Mouse (Mus musculus) CH12.LX (cell line): ENCODE results near the gene Gstm3. TPM values are rescaled to one million over a fixed set of nuclear protein-coding genes. Genes with fewer than 3 reads are reported as not detected.
A peak's percentile ranks its signal among the peaks of the same experiment; 100 is the strongest.
"Not testable (repeated sequence)": the region's sequence is repeated elsewhere in the genome, so short reads cannot be mapped to it uniquely, and the experiment has no call there.

Source experiments
- DNase-seq: peaks from one replicate; pipeline ENCODE4 v3.0.0-alpha.2; 2013; ENCODE audit errors: extremely low read depth
- H3K27ac ChIP-seq: 2 replicates; pipeline ENCODE4 v1.5.1; 2012; ENCODE audit warnings: low read depth, mild to moderate bottlenecking, control low read depth, moderate library complexity; ENCODE audit not compliant: insufficient read depth
- H3K27me3 ChIP-seq: replicated peaks from 2 replicates; pipeline ENCODE3; 2012; ENCODE audit warnings: inconsistent platforms
- H3K36me3 ChIP-seq, 2 experiments: replicated peaks in 1 of 2; 2 replicates each; pipeline versions ENCODE3 to v1.6.1; 2012; ENCODE audit warnings: inconsistent platforms in 1 of 2, low read length in 1 of 2, mild to moderate bottlenecking in 1 of 2, mixed read lengths in 1 of 2, moderate library complexity in 1 of 2; ENCODE audit not compliant: control insufficient read depth in 1 of 2, insufficient read depth in 1 of 2
- H3K4me1 ChIP-seq, 2 experiments: 2 replicates each; pipeline ENCODE4 v1.6.1; 2012; ENCODE audit warnings: inconsistent platforms in 1 of 2, moderate library complexity in 1 of 2; ENCODE audit not compliant: insufficient read depth in 2 of 2, control insufficient read depth in 1 of 2
- H3K4me2 ChIP-seq: 2 replicates; pipeline ENCODE4 v1.6.1; 2012; ENCODE audit warnings: low read depth, mild to moderate bottlenecking, control low read depth; ENCODE audit not compliant: poor library complexity, insufficient read depth, severe bottlenecking
- H3K4me3 ChIP-seq, 3 experiments: fragments of 150-350 bp in 1 of 3; sonication (generic) in 1 of 3; replicated peaks in 1 of 3; 2 replicates each; pipeline versions ENCODE3 to v1.5.1; 2011 to 2012; ENCODE audit warnings: low read depth in 2 of 3, low read length in 2 of 3, mild to moderate bottlenecking in 2 of 3, moderate library complexity in 2 of 3, control low read depth in 1 of 3, improper control_type of control experiment in 1 of 3, inconsistent platforms in 1 of 3, mixed read lengths in 1 of 3; ENCODE audit not compliant: poor library complexity in 1 of 3
- H3K79me2 ChIP-seq: replicated peaks from 2 replicates; pipeline ENCODE4 v1.6.1; 2012; ENCODE audit warnings: mild to moderate bottlenecking, moderate library complexity; ENCODE audit not compliant: control insufficient read depth, poor library complexity, insufficient read depth, severe bottlenecking; ENCODE audit errors: extremely low read depth
- H3K9ac ChIP-seq: 2 replicates; pipeline ENCODE4 v1.6.1; 2012; ENCODE audit warnings: low read depth, mild to moderate bottlenecking, control low read depth, moderate library complexity; ENCODE audit not compliant: insufficient read depth
- H3K9me3 ChIP-seq: replicated peaks from 2 replicates; pipeline ENCODE3; 2012; ENCODE audit warnings: low read length, inconsistent platforms, mixed read lengths
- ELF1 ChIP-seq: IDR thresholded peaks from 2 replicates; pipeline ENCODE4 v1.6.1; 2014; ENCODE audit warnings: low read depth, mild to moderate bottlenecking, inconsistent platforms, low read length, improper control_type of control experiment
- EP300 ChIP-seq: IDR thresholded peaks from 2 replicates; pipeline ENCODE4 v1.6.1; 2011; ENCODE audit warnings: low read length, improper control_type of control experiment
- ETS1 ChIP-seq: conservative IDR thresholded peaks from 2 replicates; pipeline ENCODE4 v1.6.1; 2012; ENCODE audit warnings: low read depth, mild to moderate bottlenecking, inconsistent platforms, low read length, improper control_type of control experiment, moderate library complexity
- MAX ChIP-seq: IDR thresholded peaks from 2 replicates; pipeline ENCODE4 v1.6.1; 2011; ENCODE audit warnings: low read length, improper control_type of control experiment
- MEF2A ChIP-seq: IDR thresholded peaks from 2 replicates; pipeline ENCODE4 v1.6.1; 2014; ENCODE audit warnings: low read depth, mild to moderate bottlenecking, inconsistent platforms, low read length, improper control_type of control experiment, borderline replicate concordance
- NELFE ChIP-seq: IDR thresholded peaks from 2 replicates; pipeline ENCODE4 v1.6.1; 2011; ENCODE audit warnings: low read depth, low read length, improper control_type of control experiment
- POLR2AphosphoS2 ChIP-seq: IDR thresholded peaks from 2 replicates; pipeline ENCODE4 v1.6.1; 2011; ENCODE audit warnings: low read depth, low read length, improper control_type of control experiment
- SMC3 ChIP-seq: IDR thresholded peaks from 2 replicates; pipeline ENCODE4 v1.6.1; 2011; ENCODE audit warnings: low read depth, low read length, improper control_type of control experiment
- TCF12 ChIP-seq: IDR thresholded peaks from 2 replicates; pipeline ENCODE4 v1.6.1; 2014; ENCODE audit warnings: low read depth, mild to moderate bottlenecking, inconsistent platforms, low read length, improper control_type of control experiment
- ZMIZ1 ChIP-seq: IDR thresholded peaks from 2 replicates; pipeline ENCODE4 v1.6.1; 2012; ENCODE audit warnings: low read depth, mild to moderate bottlenecking, inconsistent platforms, low read length, improper control_type of control experiment
- ZNF384 ChIP-seq: IDR thresholded peaks from 2 replicates; pipeline ENCODE4 v1.6.1; 2012; ENCODE audit warnings: low read depth, low read length, improper control_type of control experiment, inconsistent platforms
- dilution Hi-C: fragments of 300-500 bp; cut with MboI; formaldehyde crosslinking; loops from 2 replicates; pipeline ENCODE4 v1.14.3; 2020; ENCODE audit warnings: low sequenced_read_pairs; ENCODE audit not compliant: extremely low pct_unique_long_range_greater_than_20kb, extremely low pct_ligation_motif_present
- in situ Hi-C: fragments of 300-500 bp; cut with MboI; formaldehyde crosslinking; loops from 3 replicates; pipeline ENCODE4 v1.14.3; 2019; ENCODE audit warnings: low sequenced_read_pairs, low pct_ligation_motif_present, low pct_unique_long_range_greater_than_20kb, mixed read lengths
- polyA plus RNA-seq: library from polyadenylated mRNA; unstranded; fragments of >175 nt; gene quantifications from 2 replicates; pipeline ENCODE4 v1.2.1, GENCODE M21; 2012; ENCODE audit warnings: low read depth; ENCODE audit not compliant: insufficient read length
- total RNA-seq, 2 experiments: library from RNA; depleted of rRNA; stranded (reverse); fragments of 300-350 nt in 1 of 2; fragments of >200 nt in 1 of 2; gene quantifications; 2 replicates each; pipeline ENCODE4 v1.2.3; 2012 to 2014

Gene Gstm3
- total and polyA plus RNA-seq, 3 experiments, result not detected

GRCm38 (mm10) chr3:108017473-108018189 lies 48.5 kb upstream of the Gstm3 start, which contains the start of gene Gstm1 (continued):
- TF ChIP-seq NELFE (no peak), SMC3 (peak; percentile 72), EP300 (no peak)

DNA sequence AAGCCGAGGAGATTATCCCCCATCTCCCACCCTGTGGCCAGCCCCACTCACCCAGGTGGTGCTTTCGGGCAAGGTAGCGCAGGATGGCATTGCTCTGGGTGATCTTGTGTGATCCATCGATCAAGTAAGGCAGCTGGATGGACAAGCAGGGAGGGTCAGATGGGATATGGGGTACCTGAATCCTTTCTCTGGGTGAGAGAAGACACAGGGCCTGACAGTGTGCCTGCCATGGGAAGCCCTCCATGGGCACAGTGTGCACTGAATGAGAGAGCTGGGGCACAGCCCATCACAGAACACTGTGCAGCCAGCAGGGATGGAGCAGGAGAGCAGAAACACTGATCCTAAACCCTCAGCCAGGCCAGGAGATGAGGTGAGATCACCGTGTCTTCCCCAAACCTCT lies 47.4 kb upstream of the Gstm3 start:
- H3K4me2 ChIP-seq, H3K4me3 ChIP-seq, H3K27me3 ChIP-seq, H3K36me3 ChIP-seq, H3K27ac ChIP-seq, DNase-seq, dilution Hi-C loops, H3K79me2 ChIP-seq, H3K9me3 ChIP-seq, H3K9ac ChIP-seq: not testable (repeated sequence)
- in situ Hi-C loops, result loop anchor here (5.0 kb wide), 1 partner anchor 79 kb away; no protein-coding TSS in a partner anchor
- H3K4me1 ChIP-seq, result peaks cover 11 to 31% of the 10 kb centered on the region in 2 experiments; a peak in 3 of 4 replicates

GRCm38 (mm10) chr3:108014974-108015346 lies 45.9 kb upstream of the Gstm3 start:
- H3K9me3 ChIP-seq, result no peaks in the 10 kb centered on the region
- dilution Hi-C loops, result no loop called here
- H3K79me2 ChIP-seq, result no peaks in the 10 kb centered on the region
- TF ChIP-seq ELF1 (no peak), MAX (no peak), NELFE (no peak), ZNF384 (no peak), POLR2AphosphoS2 (no peak), ZMIZ1 (no peak), ETS1 (no peak), MEF2A (no peak), TCF12 (no peak)
- H3K9ac ChIP-seq, result no peak overlapping the region
- H3K4me1 ChIP-seq, result peaks cover 11 to 31% of the 10 kb centered on the region in 2 experiments; a peak in 3 of 4 replicates
- H3K4me3 ChIP-seq, result no peak overlapping the region
- no peak overlapping the region for H3K27ac ChIP-seq
- H3K27me3 ChIP-seq, result no peaks in the 10 kb centered on the region
- DNase-seq, result no peak
- H3K4me2 ChIP-seq, result no peak overlapping the region
- no peaks in the 10 kb centered on the region for H3K36me3 ChIP-seq
- in situ Hi-C loops, result loop anchor here (5.0 kb wide), 1 partner anchor 78 kb away; no protein-coding TSS in a partner anchor
